Mouse (Mus musculus) heart, adult 2 months (tissue): ENCODE measurements at regions not wholly inside any gene's neighbourhood (a gene's known extent, or its start where the extent isn't known, plus 50 kb on each side); places are given as distances from the start of the nearest gene placed in this dataset.

Experiments used
- DNase-seq, 2 experiments: peaks; one replicate each; pipeline ENCODE4 v3.0.0; 2021
- H3K27ac ChIP-seq: fragments of 200-600 bp; 2 replicates; pipeline ENCODE4 v1.8.1; 2022
- H3K27me3 ChIP-seq: fragments of 200-500 bp; 2 replicates; pipeline ENCODE4 v1.6.1; 2012; ENCODE audit warnings: mild to moderate bottlenecking, low read length, inconsistent platforms, mixed read lengths; ENCODE audit not compliant: control insufficient read depth, insufficient read depth
- H3K36me3 ChIP-seq: fragments of 200-500 bp; 2 replicates; pipeline ENCODE4 v1.6.1; 2012; ENCODE audit warnings: low read length, inconsistent platforms; ENCODE audit not compliant: control insufficient read depth, insufficient read depth
- H3K4me1 ChIP-seq: fragments of 200-500 bp; 2 replicates; pipeline ENCODE4 v1.6.1; 2011; ENCODE audit warnings: low read length; ENCODE audit not compliant: control insufficient read depth, insufficient read depth
- H3K4me3 ChIP-seq: fragments of 200-600 bp; 2 replicates; pipeline ENCODE4 v1.8.1; 2022
- H3K79me2 ChIP-seq: fragments of 200-500 bp; replicated peaks from 2 replicates; pipeline ENCODE4 v1.6.1; 2012; ENCODE audit warnings: mild to moderate bottlenecking, inconsistent platforms, low read length, moderate library complexity, mixed read lengths; ENCODE audit not compliant: control insufficient read depth, insufficient read depth
- H3K9ac ChIP-seq: fragments of 200-500 bp; 2 replicates; pipeline ENCODE4 v1.6.1; 2012; ENCODE audit warnings: low read depth, mild to moderate bottlenecking, control low read depth, inconsistent platforms, low read length, mixed read lengths
- CTCF ChIP-seq: fragments of 200-600 bp; IDR thresholded peaks from 2 replicates; pipeline ENCODE4 v1.8.1; 2022; ENCODE audit warnings: antibody characterized with exemption, mild to moderate bottlenecking, moderate library complexity
- EP300 ChIP-seq: fragments of 200-500 bp; IDR thresholded peaks from 2 replicates; pipeline ENCODE4 v1.6.1; 2011; ENCODE audit warnings: low read depth, low read length, control low read depth; ENCODE audit not compliant: insufficient read depth
- POLR2A ChIP-seq: fragments of 200-500 bp; IDR thresholded peaks from 2 replicates; pipeline ENCODE4 v1.6.1; 2011; ENCODE audit warnings: mild to moderate bottlenecking, low read depth, low read length, control low read depth; ENCODE audit not compliant: insufficient read depth
- WGBS: fragments of 180-500 bp; shearing (Covaris S2); methylation state at CpG from one replicate; pipeline ENCODE4 v1.1.7; 2018; 5-methylcytosine and 5-hydroxymethylcytosine counted together
- intact Hi-C: fragments of 180-260 bp; cut with DNase I; formaldehyde crosslinking; loops from one replicate; pipeline ENCODE4 v1.15.1; 2025

DNA sequence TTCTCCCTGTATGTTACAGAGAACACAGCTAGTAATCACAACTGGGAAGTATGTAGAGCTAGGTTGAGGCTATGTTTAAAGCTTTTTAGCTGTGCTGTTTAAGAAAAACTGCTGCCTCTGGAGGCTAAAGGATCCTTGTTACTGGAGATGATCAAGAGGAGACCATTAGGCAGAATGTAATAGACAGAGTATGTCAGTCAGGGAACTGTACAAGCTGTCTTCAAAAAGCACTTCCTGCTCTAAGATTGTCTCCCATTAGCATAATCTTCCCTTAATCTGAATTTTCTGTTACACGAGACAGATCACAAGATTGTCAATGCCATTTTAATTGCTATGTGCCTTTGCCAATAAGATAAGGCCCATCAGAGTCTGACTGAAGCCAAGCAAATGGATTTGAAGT is 170.7 kb downstream of the Fam49a start:
- Histone ChIP-seq H3K27me3 (no peaks in the 10 kb centered on the region), H3K4me3 (no peak overlapping the region), H3K79me2 (no peaks in the 10 kb centered on the region), H3K4me1 (no peaks in the 10 kb centered on the region), H3K36me3 (no peaks in the 10 kb centered on the region), H3K27ac (no peak overlapping the region), H3K9ac (no peak overlapping the region)
- TF ChIP-seq EP300 (no peak), CTCF (no peak), POLR2A (no peak)
- intact Hi-C loops, result loop anchor here (10.0 kb wide), 2 partner anchors 162 to 352 kb away; no protein-coding TSS in a partner anchor
- WGBS, result 51% methylated on average over 1 of the region's 1 CpGs
- no peak for DNase-seq
